Mouse (Mus musculus) kidney, postnatal 4 days (tissue): ENCODE measurements around the gene Ssrp1.
A peak's percentile ranks its signal among the peaks of the same experiment; 100 is the strongest.

Experiments
- DNase-seq, 2 experiments: peaks; one replicate each; pipeline ENCODE4 v3.0.0; 2021; ENCODE audit warnings: mixed read lengths in 2 of 2

Gene Ssrp1

DNA sequence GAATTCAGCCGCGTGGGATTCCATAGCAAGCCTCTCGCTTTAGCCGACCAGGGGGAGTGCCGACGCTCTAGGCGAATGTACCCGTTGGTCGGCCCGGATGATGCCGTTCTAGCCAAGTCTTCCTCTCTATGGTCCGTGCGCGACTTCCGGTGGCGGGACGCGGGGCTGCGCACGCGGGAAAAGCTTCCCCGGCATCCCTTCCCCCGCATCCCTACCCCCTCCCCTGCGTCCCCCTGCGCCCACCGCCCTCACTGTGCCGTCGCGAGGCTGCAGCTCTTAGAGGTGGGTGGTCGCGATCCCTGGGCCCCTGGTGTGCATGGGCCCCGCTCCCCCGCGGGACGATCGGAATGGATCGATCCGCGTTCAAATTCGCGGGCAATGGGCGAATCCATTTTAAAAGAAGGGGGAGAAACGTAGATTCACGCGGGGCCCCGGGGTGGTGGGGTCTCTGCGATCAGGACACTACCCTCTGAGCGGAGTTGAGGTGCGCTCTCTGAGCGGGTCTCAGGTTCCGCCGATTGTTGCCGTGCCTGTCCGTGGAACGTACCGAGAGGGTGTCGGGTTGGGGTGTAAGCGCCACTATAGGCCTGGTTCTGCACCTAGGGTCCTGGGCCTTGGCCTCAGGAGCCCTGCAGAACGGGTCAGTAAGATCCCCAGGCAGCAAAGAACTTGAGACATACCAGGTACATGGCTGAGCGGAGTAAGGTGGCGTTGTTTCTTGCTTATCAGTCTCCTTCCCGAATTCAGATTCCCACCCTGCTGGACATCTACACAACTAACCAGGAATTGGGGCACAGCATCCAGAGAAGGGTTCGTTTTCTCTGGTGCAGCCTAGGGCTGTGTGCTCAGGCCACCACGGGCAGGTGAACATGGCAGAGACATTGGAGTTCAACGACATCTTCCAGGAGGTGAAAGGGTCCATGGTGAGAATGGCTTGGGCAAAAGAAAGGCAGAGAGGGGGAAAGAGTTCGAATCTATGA, at the start of gene Ssrp1, which contains the start of gene P2rx3:
Ssrp1 (plus strand) TSS at position 188 of the 980 bp plus-strand sequence.
P2rx3 (minus strand) TSS at position 416 of the 980 bp plus-strand sequence.
- peak; percentile 92 to 95 for DNase-seq

DNA sequence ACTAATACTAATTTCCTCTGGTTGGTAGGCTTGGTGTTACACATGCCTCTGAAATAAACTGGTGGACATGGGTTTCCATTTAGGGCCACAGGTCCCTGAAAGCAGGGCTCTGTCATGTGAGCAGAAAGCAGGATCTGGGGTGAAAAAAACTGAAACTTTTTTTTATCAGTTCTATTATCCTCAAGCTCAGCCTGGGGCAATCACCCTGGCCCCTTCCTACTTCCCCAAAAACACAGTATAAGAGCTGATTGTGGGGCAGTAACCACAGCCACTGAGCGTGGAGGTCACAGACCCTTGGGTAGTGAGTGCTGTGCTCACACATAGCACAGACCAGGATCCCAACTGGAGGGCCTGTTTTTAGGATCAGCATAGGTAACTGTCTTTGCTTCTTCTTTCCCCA, 49.1 kb upstream of the Ssrp1 start, which contains the start of gene Prg3:
Prg3 (plus strand) TSS at position 286 of the 400 bp plus-strand sequence.
- DNase-seq, result no peak

DNA sequence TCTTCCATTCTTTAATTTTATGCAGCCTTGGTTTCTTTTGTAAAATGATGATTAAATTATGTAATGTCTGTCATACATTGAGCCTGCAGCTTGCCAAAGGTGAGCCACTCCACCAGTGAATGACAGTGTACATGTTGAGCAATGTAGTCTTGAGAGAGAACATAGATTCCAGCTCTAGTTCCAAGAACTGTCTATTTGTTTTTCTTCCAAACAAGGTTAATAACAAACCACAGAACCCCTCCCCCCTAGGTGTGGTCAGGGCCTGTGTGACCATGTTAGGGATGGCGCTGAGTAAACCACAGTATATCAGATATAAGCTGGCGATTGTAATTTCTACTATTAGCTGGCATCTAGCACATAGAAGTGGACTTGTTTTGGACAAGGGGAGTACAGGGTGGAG, 40.7 kb upstream of the Ssrp1 start:
- DNase-seq, result no peak

DNA sequence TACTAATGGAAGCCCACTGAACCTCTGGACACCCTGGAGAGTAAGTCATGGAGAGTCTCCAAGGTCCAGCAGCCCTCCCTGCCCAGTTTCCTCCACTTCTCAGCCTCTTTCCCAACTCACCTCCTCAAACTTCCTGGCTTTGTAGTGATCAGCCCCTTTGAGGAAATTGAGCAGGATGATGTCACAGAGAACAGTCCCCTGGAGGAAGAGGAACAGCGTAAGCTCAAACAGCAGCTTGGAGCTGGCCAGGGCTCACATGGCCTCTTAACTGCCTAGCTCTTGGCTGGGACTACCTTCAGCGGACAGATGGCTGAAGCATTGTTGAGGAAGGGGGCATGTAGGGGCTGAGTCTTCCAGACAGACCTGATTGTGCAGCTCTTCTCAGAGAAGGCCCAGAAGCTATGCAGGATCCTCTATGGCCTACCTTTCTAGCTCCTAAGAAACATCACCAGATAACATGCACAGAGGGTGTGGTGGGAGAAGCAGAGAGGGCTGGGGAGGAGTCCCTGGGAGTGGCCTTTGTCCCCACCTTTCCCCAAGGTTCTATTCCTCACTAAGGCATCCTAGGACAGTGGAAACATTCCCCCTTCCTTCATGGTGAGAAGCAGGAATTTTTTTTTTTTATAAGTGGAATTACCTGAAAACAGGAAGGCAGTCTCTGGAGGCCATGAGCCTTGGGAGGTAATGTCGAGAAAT, 37.4 kb upstream of the Ssrp1 start:
- DNase-seq, result no peak

DNA sequence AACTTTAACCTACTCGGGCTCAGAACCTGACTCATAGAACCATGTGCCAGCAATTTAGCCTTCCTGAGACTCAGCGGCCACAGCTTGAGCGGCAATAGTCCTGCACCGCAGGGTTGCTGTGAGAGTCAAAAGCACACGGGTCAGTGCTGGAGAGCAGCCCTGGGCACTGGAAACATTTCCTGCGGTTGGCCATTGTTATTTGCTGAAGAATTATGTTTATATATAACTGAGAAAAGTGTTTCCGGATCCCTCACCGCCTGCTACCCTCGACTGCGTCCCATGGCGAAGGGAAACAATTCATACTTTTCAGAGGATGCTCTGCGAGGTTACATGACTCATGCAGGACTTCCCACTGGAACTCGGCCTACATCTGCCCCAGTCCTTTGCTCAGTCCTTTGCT, 35.5 kb upstream of the Ssrp1 start:
- peak in 1 of 2 experiments; percentile 7 for DNase-seq

DNA sequence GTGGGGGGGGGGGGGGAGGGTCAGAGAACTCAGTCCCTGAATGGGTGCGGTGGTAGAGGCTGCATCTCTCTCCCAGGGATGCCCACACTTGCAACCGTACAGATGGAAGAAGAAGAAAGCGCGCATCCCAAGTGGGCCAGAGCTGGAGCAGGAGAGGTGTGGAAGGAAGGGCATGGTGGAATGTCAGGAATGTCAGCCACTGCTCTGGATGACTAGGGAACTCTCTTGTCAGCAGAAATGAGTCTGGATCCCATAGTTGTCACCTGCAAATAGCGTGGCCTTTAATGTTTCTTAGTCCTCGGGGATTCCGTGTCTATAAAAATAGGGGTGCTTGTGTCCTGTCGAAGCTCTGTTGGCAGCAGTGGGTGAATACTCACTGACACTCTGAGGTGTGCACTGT, 34.5 kb upstream of the Ssrp1 start:
- DNase-seq, result no peak

DNA sequence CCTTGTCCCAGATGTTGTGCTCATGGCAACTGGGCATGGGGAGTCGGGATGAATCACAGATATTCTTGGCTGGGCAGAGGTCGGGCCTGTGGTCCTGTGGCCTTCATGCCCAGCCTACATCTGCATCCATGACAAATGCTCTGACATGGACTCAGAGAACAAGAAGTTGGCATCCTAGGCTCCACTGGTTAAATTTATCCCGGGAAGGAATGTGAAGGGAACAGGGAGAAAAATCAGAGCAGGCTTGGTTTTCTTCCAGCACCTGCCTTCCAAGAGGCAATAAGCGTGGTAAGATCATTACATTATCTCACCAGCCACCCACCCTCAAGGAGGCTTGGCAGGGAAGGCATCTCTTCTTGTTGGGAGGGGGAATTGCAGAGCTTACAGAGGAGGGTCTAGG, 32.7 kb upstream of the Ssrp1 start:
- DNase-seq, result no peak

DNA sequence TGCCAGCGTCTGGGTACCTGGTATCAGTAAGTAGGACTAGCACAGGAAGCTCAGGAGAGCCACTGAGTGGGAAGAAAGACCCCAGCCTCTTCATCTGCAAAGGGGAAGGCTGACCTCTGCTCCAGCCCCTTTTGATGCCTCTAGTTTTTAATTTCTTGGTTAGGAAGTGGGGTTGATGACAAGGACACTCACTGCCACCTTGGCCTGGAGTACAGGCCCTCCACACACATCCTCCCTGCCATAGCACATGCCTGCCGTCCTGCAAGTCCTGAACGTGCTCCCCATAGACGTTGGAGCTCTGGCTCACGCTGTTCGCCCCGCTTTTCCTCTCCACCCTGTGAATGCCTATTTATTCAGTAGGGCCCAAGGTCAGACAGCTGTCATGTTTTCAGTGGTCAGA, 30.4 kb upstream of the Ssrp1 start:
- no peak for DNase-seq

DNA sequence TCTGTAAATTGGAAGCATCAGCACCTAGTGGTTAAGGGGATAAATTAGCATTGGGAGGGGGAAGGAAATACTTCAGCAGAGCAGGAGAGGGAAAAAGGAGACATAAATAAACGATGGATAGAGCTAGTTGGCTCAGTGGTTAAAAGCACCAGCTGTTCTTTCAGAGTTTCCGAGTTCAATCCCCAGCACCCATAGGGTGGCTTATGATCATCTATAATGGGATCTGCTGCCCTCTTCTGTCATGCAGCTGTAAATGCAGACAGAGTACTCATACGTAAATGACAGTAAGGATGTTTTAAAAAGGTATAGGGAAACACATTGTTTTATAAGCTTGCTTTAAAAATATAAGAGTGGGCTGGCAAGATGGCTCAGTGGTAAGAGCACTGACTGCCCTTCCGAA, 29.3 kb upstream of the Ssrp1 start:
- DNase-seq, result peak in 1 of 2 experiments; percentile 33

DNA sequence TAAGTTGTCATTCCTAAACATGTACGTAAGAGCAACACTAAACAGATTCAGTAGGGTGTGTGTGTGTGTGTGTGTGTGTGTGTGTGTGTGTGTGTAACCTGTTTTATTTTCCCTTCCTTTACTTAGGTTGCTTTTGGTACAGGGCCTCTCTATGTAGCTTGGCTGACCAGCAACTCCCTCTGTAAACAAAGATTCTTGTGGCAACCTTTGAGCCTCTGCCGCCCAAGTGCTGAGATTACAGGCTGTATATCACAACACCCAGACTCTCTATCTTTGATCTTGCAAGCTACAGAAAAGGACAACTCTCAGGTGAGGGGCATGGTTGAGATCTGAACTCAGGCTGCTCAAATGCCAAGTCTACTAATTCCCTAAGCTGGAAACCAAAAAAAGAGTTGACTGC, 27.8 kb upstream of the Ssrp1 start:
- DNase-seq, result no peak

DNA sequence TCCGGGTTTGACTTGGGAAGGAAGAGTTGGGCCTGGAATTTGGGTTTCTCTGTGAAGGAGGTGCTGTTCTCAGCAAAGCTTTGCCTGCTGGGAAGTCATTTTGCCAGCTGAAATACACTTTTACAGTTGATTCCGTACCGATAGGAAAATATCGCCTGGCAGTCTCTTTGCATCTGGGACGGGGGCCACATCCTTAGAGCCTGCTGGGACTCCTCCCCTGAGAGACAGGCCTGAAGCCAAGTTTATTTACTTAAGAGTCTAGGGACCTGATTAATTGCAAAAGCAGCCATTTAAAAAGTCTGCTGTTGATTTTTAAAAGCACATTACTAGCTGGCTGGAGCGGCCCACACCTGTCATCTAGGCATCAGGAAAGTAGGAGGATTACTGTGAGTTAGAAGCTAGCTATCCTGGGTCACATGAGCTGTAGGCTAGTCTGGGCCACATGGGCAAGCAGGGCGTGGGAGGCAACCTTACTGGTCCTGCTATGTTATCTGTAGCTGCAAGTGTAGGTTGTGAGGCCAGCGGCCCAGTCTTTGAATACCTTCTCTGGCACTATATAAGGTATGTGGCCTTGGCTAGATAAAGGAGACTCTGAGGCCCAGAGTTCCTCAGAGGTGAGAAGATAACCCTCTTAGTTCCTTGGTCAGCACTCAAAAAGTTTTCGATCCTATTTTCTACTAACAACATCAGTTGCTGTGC, 25.0 kb upstream of the Ssrp1 start:
- DNase-seq, result peak; percentile 13 to 25

DNA sequence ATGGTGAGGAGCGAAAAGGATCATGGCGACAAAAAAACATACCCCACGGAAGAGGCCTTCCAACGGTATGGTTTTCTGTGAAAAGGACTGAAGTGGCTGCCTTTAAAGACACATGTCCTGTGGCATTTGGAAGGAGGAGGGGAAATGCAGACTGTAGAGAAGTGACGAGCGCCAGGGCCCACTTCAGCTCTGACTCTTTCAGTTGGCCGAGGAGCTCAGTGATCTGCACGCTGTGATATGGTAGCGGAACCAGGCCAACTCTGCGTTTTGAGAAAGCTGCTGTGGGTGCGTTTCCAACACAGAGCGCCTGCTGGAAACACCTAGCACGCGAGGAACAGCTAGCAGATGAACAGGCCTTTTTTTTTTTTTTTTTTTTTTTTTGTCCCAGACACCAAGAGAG, 24.4 kb upstream of the Ssrp1 start:
- no peak for DNase-seq

DNA sequence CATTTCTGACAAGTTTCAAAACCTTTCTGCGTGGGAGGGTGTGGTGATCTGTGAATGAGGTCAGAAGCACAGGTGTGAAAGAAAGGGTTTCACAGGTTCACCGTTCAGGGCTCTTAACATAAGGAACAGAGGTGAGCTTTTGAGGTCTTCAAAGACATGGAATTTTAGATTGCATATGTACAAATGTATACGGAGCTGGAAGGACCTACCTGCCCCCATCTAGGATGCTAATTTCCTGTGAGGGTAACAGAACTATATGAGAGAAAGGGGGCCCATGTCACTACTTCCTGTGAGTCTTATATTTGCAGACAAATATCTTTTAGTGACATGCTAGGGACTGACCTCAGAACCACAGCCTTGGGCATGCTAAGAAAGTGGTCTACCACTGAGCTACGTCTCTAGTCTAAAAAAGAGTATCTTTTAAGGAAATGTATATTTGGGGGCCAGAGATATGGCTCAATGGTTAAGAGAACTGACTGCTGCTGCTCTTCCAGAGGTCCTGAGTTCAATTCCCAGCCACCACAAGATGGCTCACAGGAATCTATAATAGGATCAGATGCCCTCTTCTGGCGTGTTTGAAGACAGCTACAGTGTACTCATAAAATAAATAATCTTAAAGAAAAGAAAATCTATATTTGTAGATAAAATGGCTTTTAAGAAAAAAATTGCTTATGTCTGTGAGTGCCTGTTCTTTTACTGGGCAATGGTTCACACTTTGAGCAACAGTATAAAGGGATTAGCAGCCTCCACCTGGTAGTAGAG, 23.0 kb upstream of the Ssrp1 start:
- DNase-seq, result no peak

DNA sequence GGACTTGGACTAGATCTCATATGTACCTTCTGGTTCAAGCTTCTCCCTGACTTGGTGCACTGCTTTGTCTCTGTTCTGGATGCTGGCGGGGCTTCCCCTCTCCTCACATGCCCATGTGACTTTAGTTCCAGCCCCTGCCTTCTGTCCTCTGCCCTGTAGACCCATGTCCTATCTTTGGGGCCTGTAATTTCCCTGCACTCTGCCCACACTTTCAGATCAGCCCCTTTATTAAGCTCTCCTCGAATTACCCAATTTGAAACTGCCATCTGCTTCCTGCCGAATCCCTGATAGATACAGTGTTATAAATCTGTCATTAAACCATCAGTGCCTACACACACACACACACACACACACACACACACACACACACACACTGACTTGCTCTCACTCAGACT, 22.4 kb upstream of the Ssrp1 start:
- no peak for DNase-seq

DNA sequence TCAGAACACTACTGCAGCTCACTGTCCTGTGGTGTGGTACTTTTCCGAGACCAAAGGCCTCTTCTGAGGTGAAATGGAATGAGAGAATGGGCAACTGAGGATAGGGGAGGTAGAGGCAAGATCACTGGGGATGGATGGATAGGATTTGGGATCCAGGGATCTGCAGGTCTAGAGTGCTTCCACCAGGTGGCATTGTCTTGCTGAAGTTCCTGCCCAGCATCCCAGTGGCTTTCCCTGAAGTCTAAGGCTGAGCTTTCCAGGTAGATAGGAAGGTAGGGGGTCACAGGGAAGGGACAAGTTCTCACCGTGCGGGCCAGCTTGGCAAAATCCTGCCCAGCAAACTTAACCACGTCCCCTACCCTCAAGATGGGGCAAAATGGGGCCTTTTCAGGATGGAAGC, 15.0 kb upstream of the Ssrp1 start:
- peak; percentile 37 to 52 for DNase-seq

DNA sequence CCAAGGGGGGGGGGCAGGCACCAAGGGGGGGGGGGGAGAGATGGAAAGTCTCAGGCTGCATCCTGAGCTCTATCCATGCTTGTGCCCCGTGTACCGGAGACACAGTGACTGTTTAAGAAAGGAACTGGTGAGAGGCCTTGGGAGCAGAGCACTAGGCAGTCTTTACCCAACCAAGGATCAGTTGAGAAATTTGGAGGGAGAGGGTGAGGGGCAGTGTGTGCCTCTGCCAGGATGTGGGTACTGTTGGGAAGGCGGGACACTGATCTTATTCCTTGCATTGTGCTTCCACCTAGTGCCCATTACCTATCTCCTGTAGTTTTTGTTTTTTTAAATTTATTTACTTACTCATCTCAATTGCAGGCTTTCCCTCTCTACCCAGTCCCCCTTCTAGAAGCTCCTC, 10.9 kb upstream of the Ssrp1 start:
- no peak for DNase-seq

DNA sequence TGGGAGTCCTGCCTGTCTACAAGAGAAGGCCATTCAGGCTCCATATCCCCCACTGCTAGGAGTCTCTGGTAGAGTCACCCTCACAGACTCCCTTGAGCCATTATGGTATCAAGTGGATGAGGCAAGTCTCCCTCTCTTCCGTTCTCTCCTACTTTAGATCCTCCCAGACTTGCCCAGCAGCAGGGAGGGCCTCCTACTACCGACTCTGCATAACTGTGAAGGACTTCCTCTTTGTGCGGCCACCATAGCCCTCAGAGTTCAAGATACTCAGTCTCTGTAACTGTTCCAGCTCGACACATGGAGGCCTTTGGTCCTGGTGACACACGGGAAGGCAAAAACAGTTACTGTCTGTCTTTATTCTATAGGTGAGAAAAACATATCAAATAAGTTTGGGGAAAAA, 9.8 kb upstream of the Ssrp1 start:
- no peak for DNase-seq

DNA sequence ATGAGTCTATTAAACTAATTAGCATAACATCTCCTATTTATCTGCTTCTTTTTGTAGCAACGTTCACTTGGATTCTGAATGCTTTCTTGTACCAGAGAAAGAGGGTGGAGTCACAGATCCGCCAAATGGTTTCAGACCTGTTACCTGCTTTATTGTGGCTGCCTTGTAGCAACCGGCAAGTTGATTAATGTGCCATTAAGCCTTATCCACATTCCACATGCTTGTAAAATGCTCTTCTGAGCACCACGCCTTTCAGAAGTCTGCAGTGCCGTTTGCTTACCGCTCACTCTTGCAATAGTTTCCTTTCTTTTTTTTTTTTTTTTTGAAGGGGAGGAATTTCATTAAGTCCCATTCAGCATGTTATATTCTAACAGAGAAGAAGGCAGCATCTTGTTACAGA, 7.1 kb upstream of the Ssrp1 start:
- no peak for DNase-seq

DNA sequence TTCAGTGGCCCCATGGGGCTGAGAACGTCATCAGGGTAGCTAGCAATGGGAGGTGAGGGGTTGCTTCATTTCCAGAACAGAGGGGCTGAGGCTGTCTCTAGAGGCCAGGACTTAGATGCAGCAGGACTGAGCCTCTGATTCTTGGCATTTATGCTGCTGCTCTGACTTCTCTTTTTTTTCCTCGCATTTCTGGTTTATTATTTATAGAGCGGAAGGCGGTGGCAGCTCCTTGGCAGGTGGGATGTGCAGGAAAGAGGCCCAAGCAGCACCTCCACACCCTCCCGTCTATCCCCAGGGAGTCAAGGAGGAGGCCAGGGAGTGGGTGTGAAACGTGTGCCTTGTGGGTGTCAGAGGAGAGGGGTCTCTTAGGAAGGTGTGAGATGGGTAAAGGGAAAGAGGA, 6.0 kb upstream of the Ssrp1 start:
- no peak for DNase-seq

DNA sequence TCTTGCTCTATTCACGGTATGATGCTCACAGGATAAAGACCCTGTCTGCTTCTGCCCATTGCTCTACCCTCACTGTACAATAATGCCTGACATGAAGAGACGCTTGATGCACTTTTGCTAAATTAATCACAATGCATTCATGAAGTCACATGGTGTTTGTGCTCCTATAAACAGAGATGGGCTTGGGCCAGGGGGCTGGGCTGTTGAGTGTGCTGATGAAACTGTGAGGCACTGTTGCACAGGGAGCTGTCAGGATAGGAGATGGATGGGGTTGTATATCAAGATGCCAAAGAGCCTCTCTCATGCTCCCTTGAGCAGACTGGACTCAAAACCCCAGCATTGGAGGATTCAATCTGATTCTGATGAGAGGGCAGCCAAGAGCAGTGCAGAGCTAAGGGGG, 3.9 kb upstream of the Ssrp1 start:
- DNase-seq, result no peak

DNA sequence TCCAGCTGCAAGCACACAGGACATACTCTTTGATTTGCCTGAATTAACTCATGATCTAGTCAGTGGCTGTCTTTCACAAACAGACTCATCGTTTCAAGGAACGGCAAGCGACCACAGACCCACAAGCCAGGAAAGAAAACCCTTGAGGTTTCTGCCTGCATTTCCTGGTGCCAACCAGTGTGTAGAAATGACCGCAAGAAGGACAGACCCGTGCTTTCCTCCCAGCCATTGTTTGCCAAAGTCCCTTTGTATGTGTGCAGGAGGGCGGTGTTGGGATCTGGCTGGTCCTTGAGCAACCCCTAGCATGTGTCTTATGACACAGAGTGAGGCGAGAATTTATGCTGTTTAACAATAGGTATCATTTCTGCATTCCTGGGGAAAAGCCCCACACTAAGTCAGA, 2.9 kb upstream of the Ssrp1 start:
- no peak for DNase-seq

DNA sequence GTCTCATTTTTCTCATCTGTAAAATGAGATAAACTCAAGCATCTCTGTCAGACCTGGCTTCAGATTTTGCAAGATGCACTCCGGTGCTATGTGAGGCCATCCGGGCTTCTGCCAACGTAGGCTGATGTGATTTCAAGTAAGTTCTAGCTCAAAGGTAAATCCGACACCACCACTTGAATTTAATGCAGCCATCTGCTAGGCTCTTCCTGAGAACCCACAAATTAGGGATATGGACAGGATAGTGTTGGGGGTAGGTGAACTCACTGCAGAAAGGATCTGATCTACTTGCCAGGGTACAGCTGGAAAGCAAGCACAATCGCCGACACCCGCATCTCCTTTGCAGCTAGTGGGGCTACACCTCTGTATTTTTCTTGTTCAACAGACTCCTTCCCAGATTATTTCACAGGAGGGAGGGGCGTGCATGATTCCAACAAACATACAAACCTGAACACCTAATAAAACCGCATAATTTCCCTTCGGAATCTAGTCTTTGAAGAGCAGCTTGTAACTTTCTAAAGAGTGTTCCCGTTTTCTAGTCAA, 457 bp upstream of the Ssrp1 start:
- no peak for DNase-seq
